Mouse (Mus musculus): ENCODE measurements around the gene Fhl1.

DNA sequence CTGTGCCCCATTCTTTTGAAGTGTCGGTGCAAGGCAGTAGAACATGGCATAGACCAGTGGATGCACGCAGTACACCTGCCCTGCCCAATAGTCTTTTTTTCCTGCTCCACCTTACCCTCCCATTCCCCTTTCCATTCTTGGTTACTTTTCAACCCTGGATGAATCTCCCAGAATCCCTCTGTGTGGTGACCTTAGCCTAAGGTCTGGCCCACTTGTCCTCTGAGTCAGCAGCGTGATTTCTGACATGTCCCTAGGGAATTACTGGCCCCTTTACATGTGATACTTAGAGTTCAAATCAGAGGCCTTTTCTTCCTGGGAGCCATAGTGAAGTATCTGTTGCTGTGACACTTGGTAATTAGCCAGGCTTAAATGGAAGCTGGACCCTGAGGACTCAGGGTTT, 55.9 kb downstream of the Fhl1 start:
- no peak for TF ChIP-seq CTCF (IDR thresholded peaks at IDR 0.05; ENCODE audit: borderline replicate concordance, control insufficient read depth, extremely low read depth, insufficient read depth, low read length, poor library complexity)
- TF ChIP-seq POLR2A (IDR thresholded peaks at IDR 0.05; ENCODE audit: control insufficient read depth, extremely low read depth, insufficient read depth, low read length, poor library complexity) = no peak
